Mouse (Mus musculus) MEL (cell line): ENCODE results near the gene Arid1b.

Experiments used
- CTCF ChIP-seq, 3 experiments: IDR thresholded peaks in 2 of 3; conservative IDR thresholded peaks in 1 of 3; 2 replicates each; pipeline ENCODE4 v1.5.1; 2011 to 2012; ENCODE audit warnings: low read length in 3 of 3, low read depth in 2 of 3, mild to moderate bottlenecking in 2 of 3, improper control_type of control experiment in 1 of 3, inconsistent platforms in 1 of 3, mixed read lengths in 1 of 3, moderate library complexity in 1 of 3; ENCODE audit not compliant: control insufficient read depth in 1 of 3, insufficient read depth in 1 of 3, poor library complexity in 1 of 3, severe bottlenecking in 1 of 3
- ELF1 ChIP-seq: IDR thresholded peaks from 2 replicates; pipeline ENCODE4 v1.6.1; 2014; ENCODE audit warnings: low read depth, mild to moderate bottlenecking, inconsistent platforms, low read length, improper control_type of control experiment, moderate library complexity
- GABPA ChIP-seq: IDR thresholded peaks from 2 replicates; pipeline ENCODE4 v1.6.1; 2012; ENCODE audit warnings: low read depth, mild to moderate bottlenecking, inconsistent platforms, low read length, improper control_type of control experiment, moderate library complexity
- HCFC1 ChIP-seq: IDR thresholded peaks from 2 replicates; pipeline ENCODE4 v1.6.1; 2012; ENCODE audit warnings: low read depth, mild to moderate bottlenecking, inconsistent platforms, low read length, improper control_type of control experiment, moderate library complexity
- KAT2A ChIP-seq: conservative IDR thresholded peaks from 2 replicates; pipeline ENCODE4 v1.6.1; 2012; ENCODE audit warnings: low read depth, low read length, improper control_type of control experiment, inconsistent platforms
- MEF2A ChIP-seq: IDR thresholded peaks from 2 replicates; pipeline ENCODE4 v1.6.1; 2014; ENCODE audit warnings: low read depth, mild to moderate bottlenecking, inconsistent platforms, low read length, improper control_type of control experiment; ENCODE audit not compliant: poor library complexity, insufficient replicate concordance, severe bottlenecking; ENCODE audit errors: extremely low read depth
- POLR2A ChIP-seq, 2 experiments: IDR thresholded peaks; 2 replicates each; pipeline ENCODE4 v1.6.1; 2011 to 2012; ENCODE audit warnings: low read length in 2 of 2, mild to moderate bottlenecking in 2 of 2, control low read depth in 1 of 2, improper control_type of control experiment in 1 of 2, low read depth in 1 of 2, moderate library complexity in 1 of 2; ENCODE audit not compliant: control insufficient read depth in 1 of 2, insufficient read depth in 1 of 2, poor library complexity in 1 of 2
- RAD21 ChIP-seq: IDR thresholded peaks from 2 replicates; pipeline ENCODE4 v1.6.1; 2011; ENCODE audit warnings: mild to moderate bottlenecking, low read depth, low read length, improper control_type of control experiment
- RCOR1 ChIP-seq: IDR thresholded peaks from 2 replicates; pipeline ENCODE4 v1.6.1; 2012; ENCODE audit warnings: low read depth, mild to moderate bottlenecking, inconsistent platforms, low read length, improper control_type of control experiment
- TAL1 ChIP-seq: IDR thresholded peaks from 2 replicates; pipeline ENCODE4 v1.6.1; 2012; ENCODE audit warnings: mild to moderate bottlenecking, inconsistent platforms, low read length, moderate library complexity, mixed read lengths
- TBP ChIP-seq: IDR thresholded peaks from 2 replicates; pipeline ENCODE4 v1.8.0; 2011; ENCODE audit warnings: low read depth, low read length, improper control_type of control experiment
- ZC3H11A ChIP-seq: IDR thresholded peaks from 2 replicates; pipeline ENCODE4 v1.6.1; 2012; ENCODE audit warnings: low read depth, mild to moderate bottlenecking, inconsistent platforms, low read length, improper control_type of control experiment
- ZKSCAN1 ChIP-seq: IDR thresholded peaks from 2 replicates; pipeline ENCODE4 v1.6.1; 2012; ENCODE audit warnings: low read depth, mild to moderate bottlenecking, inconsistent platforms, low read length, improper control_type of control experiment, moderate library complexity

GRCm38 (mm10) chr17:5371521-5371920 lies 377.4 kb downstream of the Arid1b start:
- TF ChIP-seq POLR2A (IDR thresholded peaks at IDR 0.05; ENCODE audit: control insufficient read depth in 1 of 2, insufficient read depth in 1 of 2, low read depth in 1 of 2, low read length in 2 of 2, poor library complexity in 1 of 2) (no peak), GABPA (no peak), ZC3H11A (no peak), RCOR1 (no peak), HCFC1 (no peak), KAT2A (no peak), CTCF (IDR thresholded peaks at IDR 0.05 in 2 of 3, conservative IDR thresholded peaks at IDR 0.05 in 1 of 3; ENCODE audit: control insufficient read depth in 1 of 3, insufficient read depth in 1 of 3, low read depth in 2 of 3, low read length in 3 of 3, poor library complexity in 1 of 3, severe bottlenecking in 1 of 3) (no peak), TBP (no peak), ELF1 (no peak), RAD21 (no peak), MEF2A (no peak), TAL1 (no peak), ZKSCAN1 (no peak)
